Mouse (Mus musculus) adrenal gland, postnatal 25 days (tissue): ENCODE measurements around the gene Rgs19. TPM values are rescaled to one million over a fixed set of nuclear protein-coding genes. Genes with fewer than 3 reads are reported as not detected.

Experiments used
- DNase-seq: peaks from one replicate; pipeline ENCODE4 v3.0.0; 2021; ENCODE audit warnings: mixed read lengths
- total RNA-seq: library from RNA; stranded (reverse); gene quantifications from 2 replicates; pipeline ENCODE4 v1.2.3, GENCODE M21; 2021

Gene Rgs19
- total RNA-seq, 1 experiment from 2014 or later = 20.3 TPM

GRCm38 (mm10) chr2:181653523-181653922, 40.3 kb downstream of the Rgs19 start:
- no peak for DNase-seq

GRCm38 (mm10) chr2:181653065-181653464, 40.7 kb downstream of the Rgs19 start:
- no peak for DNase-seq

GRCm38 (mm10) chr2:181648926-181649325, 44.9 kb downstream of the Rgs19 start:
- DNase-seq = peak; percentile 8

GRCm38 (mm10) chr2:181646626-181647472, 46.9 kb downstream of the Rgs19 start:
- no peak for DNase-seq

- DNase-seq = no peak
Measured at GRCm38 (mm10) chr2:181645666-181646065, 48.1 kb downstream of the Rgs19 start.

GRCm38 (mm10) chr2:181644361-181644760, 49.4 kb downstream of the Rgs19 start:
- peak; percentile 44 for DNase-seq

Other genes starting within 250 kb of the Rgs19 start
- 14.6 and 20.8 TPM in 2 replicates for gene Zbtb46, start 234.6 kb downstream of the Rgs19 start, total RNA-seq
- gene Abhd16b, start 200.8 kb downstream of the Rgs19 start, total RNA-seq = not detected in 2 replicates
- 118 and 121 TPM in 2 replicates for gene Tpd52l2, start 196.8 kb downstream of the Rgs19 start, total RNA-seq
- 81.9 and 101 TPM in 2 replicates for gene Dnajc5, start 173.5 kb downstream of the Rgs19 start, total RNA-seq
- gene Uckl1, start 109.1 kb downstream of the Rgs19 start, total RNA-seq = 94.2 and 128 TPM in 2 replicates
- 57.7 and 73.7 TPM in 2 replicates for gene Prpf6, start 102.1 kb downstream of the Rgs19 start, total RNA-seq
- gene Zfp512b, start 101.2 kb downstream of the Rgs19 start, total RNA-seq = 56.6 and 81.6 TPM in 2 replicates
- gene Samd10, start 94.8 kb downstream of the Rgs19 start, total RNA-seq = 19.3 and 26.4 TPM in 2 replicates
- not detected in 2 replicates for gene Gm29797, start 36.9 kb downstream of the Rgs19 start, total RNA-seq
- 39.0 and 40.4 TPM in 2 replicates for gene Sox18, start 22.3 kb downstream of the Rgs19 start, total RNA-seq
- 11.6 and 14.7 TPM in 2 replicates for gene Tcea2, start 13.7 kb downstream of the Rgs19 start, total RNA-seq
- not detected in 2 replicates for gene Lkaaear1, start 4.5 kb upstream of the Rgs19 start, total RNA-seq
- gene Oprl1, start 21.0 kb upstream of the Rgs19 start, total RNA-seq = 1.6 and 1.9 TPM in 2 replicates
- 1.9 and 6.6 TPM in 2 replicates for gene Myt1, start 69.4 kb upstream of the Rgs19 start, total RNA-seq
- 57.3 and 90.5 TPM in 2 replicates for gene Pcmtd2, start 143.9 kb upstream of the Rgs19 start, total RNA-seq
- 16.0 and 19.8 TPM in 2 replicates for gene Polr3k, start 170.4 kb upstream of the Rgs19 start, total RNA-seq